Mouse (Mus musculus): ENCODE measurements at regions not wholly inside any gene's neighbourhood (a gene's known extent, or its start where the extent isn't known, plus 50 kb on each side); places are given as distances from the start of the nearest gene placed in this dataset.

DNA sequence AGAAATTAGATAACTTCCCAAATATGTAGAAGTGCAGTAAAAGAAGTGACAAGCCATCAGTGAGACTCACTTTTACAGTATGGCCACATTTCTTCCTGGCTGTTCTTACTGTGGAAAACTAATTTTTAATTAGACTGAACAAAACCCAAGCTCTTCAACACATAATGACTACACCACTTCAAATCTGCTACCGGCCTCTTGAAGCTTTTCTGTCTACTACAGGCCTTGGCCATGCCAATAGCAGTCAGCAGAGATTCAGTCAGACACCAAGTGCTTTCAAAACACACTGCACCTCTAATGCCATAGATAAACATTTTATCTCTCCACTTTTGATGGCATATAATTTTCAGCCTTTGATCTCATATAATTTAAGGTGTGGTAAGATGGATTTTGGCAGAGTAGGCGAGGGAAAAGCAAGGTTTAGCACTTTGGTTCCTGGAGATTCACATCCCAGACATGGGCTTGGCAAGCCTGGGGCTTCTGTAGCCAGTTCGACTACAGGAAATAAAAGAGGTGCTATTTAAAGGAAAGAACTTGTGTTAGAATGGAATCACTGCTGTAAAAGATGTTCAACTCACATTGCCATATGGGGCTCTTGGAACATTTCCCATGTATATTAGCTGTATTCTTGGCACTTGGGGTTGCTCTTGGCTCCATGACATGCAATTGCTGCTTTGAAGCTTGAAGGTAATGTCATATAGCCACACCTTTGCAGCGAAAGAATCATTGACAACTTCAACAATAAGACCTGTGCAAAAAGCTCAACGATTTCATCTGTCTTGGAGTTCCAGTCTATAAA is 941.9 kb downstream of the Efnb2 start:
- DNase-seq = no peak

DNA sequence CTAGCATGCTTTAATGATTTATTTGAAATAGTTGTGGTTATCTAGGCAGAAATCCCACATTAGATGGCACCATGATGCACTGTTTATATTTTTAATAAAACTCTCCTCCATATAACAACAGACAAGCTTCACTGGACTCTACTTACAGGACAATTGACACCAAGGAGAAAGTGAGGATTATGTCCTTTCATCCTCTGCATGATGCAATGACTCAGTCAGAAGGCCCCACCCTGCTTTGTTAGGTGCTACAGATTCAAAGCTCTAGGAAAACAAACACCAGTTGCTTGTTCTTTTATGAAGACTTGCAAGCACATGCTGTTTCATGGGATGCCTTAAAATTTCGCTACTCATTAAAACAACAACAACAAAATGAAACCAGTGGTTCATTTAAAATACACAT is 950.3 kb downstream of the Efnb2 start:
- DNase-seq = no peak

DNA sequence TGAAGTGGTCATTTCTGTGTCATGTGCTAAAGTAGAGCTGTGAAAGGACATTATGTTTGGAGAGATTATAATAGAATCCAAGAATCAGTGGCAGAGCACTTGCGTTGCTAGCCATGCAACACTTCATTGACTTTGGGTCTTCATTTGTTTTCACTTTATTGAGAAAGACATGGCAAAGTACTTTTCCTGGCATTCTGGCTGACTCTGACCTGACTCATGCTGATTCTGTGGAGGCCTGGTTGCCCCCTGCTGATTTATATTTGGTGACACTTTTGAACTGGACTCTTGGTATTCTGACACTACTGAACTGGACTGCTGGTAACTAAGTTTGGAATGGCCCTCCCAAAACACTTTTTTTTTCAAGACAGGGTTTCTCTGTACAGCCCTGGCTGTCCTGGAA is 951.6 kb downstream of the Efnb2 start:
- DNase-seq = no peak

DNA sequence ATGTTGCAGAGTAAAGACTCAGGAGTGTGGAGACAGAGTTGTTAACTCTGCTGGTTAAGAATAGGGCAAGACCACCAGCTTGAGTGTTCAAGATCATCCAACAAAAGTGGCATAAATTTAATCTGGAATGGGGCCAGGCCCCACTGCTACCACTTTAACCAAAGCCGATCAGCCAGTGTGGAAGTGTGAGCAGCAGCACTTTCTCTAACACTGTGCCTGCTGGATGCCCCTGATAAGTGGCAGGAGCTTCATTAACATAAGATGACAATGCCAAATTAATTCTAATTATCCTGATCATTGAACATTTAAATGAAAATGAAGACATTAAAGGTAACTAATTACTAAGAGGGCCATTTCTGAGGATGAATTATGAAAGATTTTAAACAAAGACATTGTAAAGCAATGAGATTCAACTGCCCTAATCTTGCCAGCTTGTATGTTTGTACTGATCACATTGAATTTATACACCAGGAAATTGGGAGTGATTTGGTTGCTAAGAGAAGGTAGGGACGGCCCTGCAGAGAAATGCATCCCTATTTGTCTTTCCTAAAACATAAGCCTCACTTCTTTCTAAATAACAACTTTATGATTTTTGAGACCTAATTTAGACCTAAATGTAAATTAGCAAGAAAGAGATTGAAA is 969.6 kb downstream of the Efnb2 start:
- no peak for DNase-seq

GRCm38 (mm10) chr8:7653804-7654203 is 1007.2 kb downstream of the Efnb2 start:
- no peak for DNase-seq

Data from kidney, adult 8-10 months (tissue).